In genomic region chr2:76239175-76239574, GRCm38 (mm10) we compare ENCODE assay signal across 23 mouse cellular contexts.
A peak's percentile ranks its signal among the peaks of the same experiment; 100 is the strongest.
DNase-seq lines count a peak whose midpoint lies in the region; ATAC-seq and TF ChIP-seq lines count a peak whose summit lies in the region.
"Had no signal": no experiment of that assay in that cellular context is flagged by ENCODE, and none has a peak within 500 bp of the region (broad histone marks: within the 10 kb centered on the region; RNA-seq: fewer than 3 reads in every experiment).

No protein-coding gene starts in this region.

- no peaks in the 10 kb centered on the region for H3K36me3 ChIP-seq in forebrain, embryonic 15.5 days
- no peaks in the 10 kb centered on the region for H3K36me3 ChIP-seq in forebrain, embryonic 10.5 days (replicated peaks)
- H3K36me3 ChIP-seq in lung, embryonic 14.5 days (ENCODE audit: insufficient read depth), result no peaks in the 10 kb centered on the region
- H3K36me3 ChIP-seq: embryonic facial prominence, embryonic 10.5 days; embryonic facial prominence, embryonic 13.5 days; hindbrain, embryonic 12.5 days; intestine, embryonic 15.5 days had no signal

- TF ChIP-seq CTCF in lung, embryonic 14.5 days (IDR thresholded peaks at IDR 0.05; ENCODE audit: low read depth), result no peak

- H3K27ac ChIP-seq in forebrain, embryonic 15.5 days (replicated peaks), result peak overlapping the region; percentile 39; the same call in 1 of the 2 replicates
- no peak overlapping the region for H3K27ac ChIP-seq in forebrain, embryonic 10.5 days
- no peak overlapping the region for H3K27ac ChIP-seq in lung, embryonic 14.5 days (ENCODE audit: low read depth)
- H3K27ac ChIP-seq: embryonic facial prominence, embryonic 10.5 days; embryonic facial prominence, embryonic 13.5 days; hindbrain, embryonic 12.5 days; intestine, embryonic 15.5 days had no signal

- ATAC-seq in forebrain, embryonic 15.5 days (replicated peaks), result no peak
- no peak for ATAC-seq in lung, embryonic 14.5 days (ENCODE audit: insufficient read depth)
- ATAC-seq: hindbrain, embryonic 16.5 days; intestine, embryonic 15.5 days had no signal

- H3K9ac ChIP-seq in forebrain, embryonic 15.5 days (replicated peaks), result no peak overlapping the region
- H3K9ac ChIP-seq in lung, embryonic 14.5 days, result no peak overlapping the region
- H3K9ac ChIP-seq: embryonic facial prominence, embryonic 13.5 days; hindbrain, embryonic 12.5 days; intestine, embryonic 15.5 days had no signal

- no peak overlapping the region for H3K4me3 ChIP-seq in forebrain, embryonic 15.5 days
- H3K4me3 ChIP-seq in forebrain, embryonic 10.5 days, result no peak overlapping the region
- H3K4me3 ChIP-seq in lung, embryonic 14.5 days (ENCODE audit: low read depth, low read length), result no peak overlapping the region
- H3K4me3 ChIP-seq: embryonic facial prominence, embryonic 10.5 days; embryonic facial prominence, embryonic 13.5 days; erythroblast, embryonic 14.5 days; hindbrain, embryonic 12.5 days; intestine, embryonic 15.5 days had no signal

- no peak for DNase-seq in forebrain, embryonic 10.5 days (ENCODE audit: extremely low spot score, low spot score)
- peak; percentile 22 for DNase-seq in lung, embryonic 14.5 days
- DNase-seq in lung, postnatal 14 days, result no peak
- DNase-seq in brain, embryonic 18.5 days (ENCODE audit: low read depth, low spot score), result peak; percentile 18
- DNase-seq in adipocyte (ENCODE audit: low spot score), result no peak
- no peak for DNase-seq in gastrocnemius, postnatal 36 days
- DNase-seq: adrenal gland, adult 8-10 months; adrenal gland, postnatal 25 days; cerebellum, adult 11-12 months; cerebellum, adult 8-10 months; cerebellum, postnatal 10 days; cerebellum, postnatal 36 days; embryo, embryonic 11 days; kidney, adult 11 months; kidney, adult 8-10 months had no signal

- 0 out of 2 replicates have a peak, but pooled peaks cover 4% of the 10 kb centered on the region for H3K4me1 ChIP-seq in forebrain, embryonic 15.5 days
- no peaks in the 10 kb centered on the region for H3K4me1 ChIP-seq in forebrain, embryonic 10.5 days
- no peaks in the 10 kb centered on the region for H3K4me1 ChIP-seq in lung, embryonic 14.5 days (ENCODE audit: insufficient read depth)
- H3K4me1 ChIP-seq: embryonic facial prominence, embryonic 10.5 days; embryonic facial prominence, embryonic 13.5 days; hindbrain, embryonic 12.5 days; intestine, embryonic 15.5 days had no signal

- H3K27me3 ChIP-seq in forebrain, embryonic 15.5 days, result no peaks in the 10 kb centered on the region
- H3K27me3 ChIP-seq in forebrain, embryonic 10.5 days (ENCODE audit: poor library complexity, severe bottlenecking), result no peaks in the 10 kb centered on the region
- H3K27me3 ChIP-seq in lung, embryonic 14.5 days (ENCODE audit: insufficient read depth, low read length), result no peaks in the 10 kb centered on the region
- H3K27me3 ChIP-seq: embryonic facial prominence, embryonic 13.5 days; hindbrain, embryonic 12.5 days; intestine, embryonic 15.5 days had no signal

- no peak overlapping the region for H3K4me2 ChIP-seq in forebrain, embryonic 15.5 days (replicated peaks)
- no peak overlapping the region for H3K4me2 ChIP-seq in lung, embryonic 14.5 days
- H3K4me2 ChIP-seq: embryonic facial prominence, embryonic 13.5 days; heart, embryonic 11.5 days; hindbrain, embryonic 12.5 days; intestine, embryonic 15.5 days had no signal

- intact Hi-C loops in gastrocnemius, postnatal 36 days (cut with DNase I), result no loop called here

- WGBS in forebrain, embryonic 15.5 days, result 60% methylated on average over 2 of the region's 2 CpGs
- WGBS in forebrain, embryonic 10.5 days, result 86% methylated on average over 2 of the region's 2 CpGs
- WGBS in lung, embryonic 14.5 days, result 19% methylated on average over 2 of the region's 2 CpGs

- H3K9me3 ChIP-seq in forebrain, embryonic 15.5 days, result no peaks in the 10 kb centered on the region
- H3K9me3 ChIP-seq in forebrain, embryonic 10.5 days, result no peaks in the 10 kb centered on the region
- H3K9me3 ChIP-seq in lung, embryonic 14.5 days (ENCODE audit: low read depth, low read length), result no peaks in the 10 kb centered on the region
- H3K9me3 ChIP-seq: embryonic facial prominence, embryonic 10.5 days; embryonic facial prominence, embryonic 13.5 days; hindbrain, embryonic 12.5 days; intestine, embryonic 15.5 days had no signal

Comparison
In these comparisons a context has a peak if more than half of its experiments do, and no peak if none do; other contexts are left out.
1. DNase-seq: peak in lung, embryonic 14.5 days (single experiment) and brain, embryonic 18.5 days (single experiment); none in forebrain, embryonic 10.5 days (single experiment), lung, postnatal 14 days (single experiment), adipocyte (single experiment) and gastrocnemius, postnatal 36 days (0 of 2).